Mouse (Mus musculus) spleen, adult 18-20 months (tissue): ENCODE measurements around the gene Phlpp2.
"Not testable (repeated sequence)": the region's sequence is repeated elsewhere in the genome, so short reads cannot be mapped to it uniquely, and the experiment has no call there.

Source experiments
- DNase-seq, 2 experiments: peaks; one replicate each; pipeline ENCODE4 v3.0.0; 2022; ENCODE audit warnings: mixed read lengths in 2 of 2

Phlpp2 gene

GRCm38 (mm10) chr8:109868003-109868679 is at the start of gene Phlpp2:
Gene Phlpp2 (plus strand): TSS chr8:109868542.
- DNase-seq = peak; percentile 95 to 98

- DNase-seq = no peak
Measured at GRCm38 (mm10) chr8:109823561-109823960, 44.8 kb upstream of the Phlpp2 start.

- no peak for DNase-seq
Measured at GRCm38 (mm10) chr8:109839822-109840221, 28.5 kb upstream of the Phlpp2 start.

GRCm38 (mm10) chr8:109842468-109842867 is 25.9 kb upstream of the Phlpp2 start:
- no peak for DNase-seq

GRCm38 (mm10) chr8:109847866-109848265 is 20.5 kb upstream of the Phlpp2 start:
- DNase-seq = no peak

DNA sequence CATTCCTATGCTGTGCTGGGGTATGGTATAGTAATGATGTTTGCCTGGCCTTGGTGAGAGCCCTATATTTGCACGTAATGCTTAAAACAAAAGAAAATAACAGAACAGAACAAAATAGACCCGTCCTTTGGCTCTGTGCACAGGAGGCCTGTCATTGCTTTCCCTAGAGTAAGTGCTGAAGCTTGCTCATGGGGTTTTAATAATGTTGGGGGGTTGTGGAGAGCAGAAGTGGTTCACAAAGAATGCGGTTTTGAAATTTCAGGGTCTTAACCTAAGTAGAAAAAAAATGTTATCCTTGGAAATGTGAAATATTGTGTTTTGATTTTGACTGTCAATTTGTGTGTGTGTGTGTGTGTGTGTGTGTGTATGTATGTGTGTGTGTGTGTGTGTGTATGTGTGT is 19.4 kb upstream of the Phlpp2 start:
- DNase-seq = no peak

- peak; percentile 38 to 67 for DNase-seq
Measured at GRCm38 (mm10) chr8:109853423-109853822, 14.9 kb upstream of the Phlpp2 start.

- DNase-seq = no peak
Measured at GRCm38 (mm10) chr8:109854522-109854921, 13.8 kb upstream of the Phlpp2 start.

GRCm38 (mm10) chr8:109855451-109855850 is 12.9 kb upstream of the Phlpp2 start:
- DNase-seq = no peak

DNA sequence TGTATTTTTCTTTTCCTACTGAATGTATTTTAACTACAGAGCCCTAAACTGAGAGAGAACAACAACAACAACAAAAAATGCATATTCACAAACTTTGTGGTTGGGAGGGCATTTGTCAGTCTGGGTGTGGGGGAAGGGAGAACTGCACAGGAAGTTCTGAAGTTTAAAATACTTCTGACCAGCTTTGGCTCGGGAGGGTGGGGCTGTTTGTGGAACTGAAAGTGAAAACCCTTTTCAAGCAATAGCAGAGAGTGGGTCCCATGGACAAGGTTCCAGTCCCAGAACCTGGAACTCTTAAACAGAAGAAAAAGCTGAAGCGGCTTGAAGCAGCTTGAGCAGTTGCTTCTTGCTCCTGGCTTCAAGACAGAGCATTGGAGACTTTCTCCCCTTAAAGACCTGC is 4.9 kb upstream of the Phlpp2 start:
- peak; percentile 56 to 63 for DNase-seq

- no peak for DNase-seq
Measured at GRCm38 (mm10) chr8:109864798-109865197, 3.5 kb upstream of the Phlpp2 start.

GRCm38 (mm10) chr8:109865536-109865935 is 2.8 kb upstream of the Phlpp2 start:
- DNase-seq = no peak

DNA sequence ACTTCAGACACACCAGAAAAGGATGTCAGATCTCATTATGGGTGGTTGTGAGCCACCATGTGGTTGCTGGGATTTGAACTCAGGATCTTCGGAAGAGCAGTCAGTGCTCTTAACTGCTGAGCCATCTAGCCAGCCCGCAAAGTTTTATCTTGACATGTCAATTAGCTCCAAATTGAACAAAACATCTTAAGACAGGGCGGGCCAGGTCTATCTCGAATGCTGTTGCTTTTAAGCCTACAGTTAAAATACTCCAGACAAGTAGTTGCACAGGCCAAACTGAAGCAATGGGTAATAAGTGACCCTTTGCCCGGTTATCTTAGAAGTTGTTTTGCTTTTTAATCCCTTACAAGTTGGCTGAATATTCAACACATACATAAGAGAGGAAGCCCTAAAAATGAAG is 1.7 kb upstream of the Phlpp2 start:
- DNase-seq = no peak

- DNase-seq = no peak
Measured at GRCm38 (mm10) chr8:109868680-109869361, 479 bp downstream of the Phlpp2 start.

- DNase-seq = no peak
Measured at GRCm38 (mm10) chr8:109871056-109871455, 2.7 kb downstream of the Phlpp2 start.

GRCm38 (mm10) chr8:109873800-109874199 is 5.5 kb downstream of the Phlpp2 start:
- DNase-seq = not testable (repeated sequence)

- no peak for DNase-seq
Measured at GRCm38 (mm10) chr8:109880012-109880662, 11.8 kb downstream of the Phlpp2 start.

DNA sequence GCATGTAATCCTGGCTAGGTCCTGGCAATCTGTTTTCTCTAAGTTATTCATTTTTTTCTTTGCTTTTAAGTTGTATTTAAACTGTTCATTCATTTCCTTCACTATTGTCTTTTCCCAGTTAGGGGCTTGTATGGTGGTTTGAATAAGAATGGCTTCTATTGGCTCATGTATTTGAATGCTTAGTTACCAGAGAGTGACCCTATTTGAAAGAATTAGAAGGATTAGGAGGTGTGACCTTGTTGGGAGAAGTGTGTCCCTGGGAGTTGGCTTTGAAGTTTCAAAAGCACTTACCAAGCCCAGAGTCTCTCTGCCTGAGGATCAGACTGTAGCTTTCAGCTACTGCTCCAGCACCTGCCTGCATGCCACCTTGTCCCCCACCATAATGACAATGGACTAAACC is 17.0 kb downstream of the Phlpp2 start:
- no peak for DNase-seq

GRCm38 (mm10) chr8:109889211-109889610 is 20.9 kb downstream of the Phlpp2 start:
- no peak for DNase-seq

GRCm38 (mm10) chr8:109890794-109891585 is 22.6 kb downstream of the Phlpp2 start:
- DNase-seq = no peak

- DNase-seq = no peak
Measured at GRCm38 (mm10) chr8:109894636-109895035, 26.3 kb downstream of the Phlpp2 start.

DNA sequence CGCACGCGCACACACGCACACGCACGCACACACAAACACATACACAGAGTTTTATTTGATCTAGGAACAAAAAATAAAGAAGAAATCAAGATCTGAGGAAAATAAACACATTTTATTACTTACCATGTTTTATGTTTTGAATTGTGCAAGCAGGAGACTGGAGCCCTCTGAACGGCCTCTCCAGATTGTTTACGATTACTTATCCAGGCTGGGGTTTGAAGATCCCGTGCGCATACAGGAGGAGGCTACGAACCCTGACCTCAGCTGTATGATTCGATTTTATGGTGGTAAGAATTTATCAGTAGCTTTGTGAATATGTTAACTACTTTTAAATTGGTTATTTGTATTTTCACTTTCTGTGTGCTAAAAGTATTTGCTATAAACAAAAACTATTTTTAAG is 27.0 kb downstream of the Phlpp2 start:
- no peak for DNase-seq

DNA sequence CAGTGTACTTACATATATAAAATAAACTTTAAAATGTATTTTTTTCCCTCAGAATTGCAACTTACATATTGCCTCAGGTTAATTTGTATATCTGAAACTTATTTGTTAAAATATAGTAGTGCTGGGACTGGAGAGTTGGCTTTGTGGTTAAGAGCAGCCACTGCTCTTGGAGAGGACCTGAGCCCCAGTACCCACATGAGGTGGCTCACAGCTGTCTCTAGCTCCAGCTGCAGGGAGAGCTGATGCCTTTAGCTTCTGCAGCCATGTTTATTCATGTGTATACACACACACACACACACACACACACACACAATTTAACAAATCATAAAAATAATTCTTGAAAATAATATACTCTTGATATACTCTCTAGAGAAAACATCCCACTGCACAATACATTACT is 34.0 kb downstream of the Phlpp2 start:
- DNase-seq = no peak
